Mouse (Mus musculus) liver, embryonic 14.5 days (tissue): ENCODE measurements around the gene Fgr.

Source experiments
- CTCF ChIP-seq: IDR thresholded peaks from 2 replicates; pipeline ENCODE4 v1.5.1; 2016; ENCODE audit warnings: antibody characterized with exemption, low read depth, control low read depth
- EP300 ChIP-seq: IDR thresholded peaks from 2 replicates; pipeline ENCODE4 v1.6.1; 2016; ENCODE audit warnings: antibody characterized with exemption, low read depth

- TF ChIP-seq CTCF (no peak), EP300 (no peak)
Measured at GRCm38 (mm10) chr4:132971601-132972000, 2.3 kb upstream of the Fgr start.
